Mouse (Mus musculus): ENCODE measurements around the gene Spast. TPM values are rescaled to one million over a fixed set of nuclear protein-coding genes. Genes with fewer than 3 reads are reported as not detected.

Gene Spast
- 9.5 TPM for polyA plus RNA-seq (2012; fragmentation: generic; extraction: Trizol)
- long read RNA-seq, experiment 1, full-length matches to known transcripts: 5 of 13 reads
- long read RNA-seq, experiment 1, partial matches to known transcripts: 5 of 13 reads
- long read RNA-seq, experiment 1, other reads (novel, unspliced or antisense): 3 of 13 reads
- long read RNA-seq, experiment 2, full-length matches to known transcripts: 54 of 76 reads
- long read RNA-seq, experiment 2, partial matches to known transcripts: 2 of 76 reads
- long read RNA-seq, experiment 2, other reads (novel, unspliced or antisense): 20 of 76 reads

DNA sequence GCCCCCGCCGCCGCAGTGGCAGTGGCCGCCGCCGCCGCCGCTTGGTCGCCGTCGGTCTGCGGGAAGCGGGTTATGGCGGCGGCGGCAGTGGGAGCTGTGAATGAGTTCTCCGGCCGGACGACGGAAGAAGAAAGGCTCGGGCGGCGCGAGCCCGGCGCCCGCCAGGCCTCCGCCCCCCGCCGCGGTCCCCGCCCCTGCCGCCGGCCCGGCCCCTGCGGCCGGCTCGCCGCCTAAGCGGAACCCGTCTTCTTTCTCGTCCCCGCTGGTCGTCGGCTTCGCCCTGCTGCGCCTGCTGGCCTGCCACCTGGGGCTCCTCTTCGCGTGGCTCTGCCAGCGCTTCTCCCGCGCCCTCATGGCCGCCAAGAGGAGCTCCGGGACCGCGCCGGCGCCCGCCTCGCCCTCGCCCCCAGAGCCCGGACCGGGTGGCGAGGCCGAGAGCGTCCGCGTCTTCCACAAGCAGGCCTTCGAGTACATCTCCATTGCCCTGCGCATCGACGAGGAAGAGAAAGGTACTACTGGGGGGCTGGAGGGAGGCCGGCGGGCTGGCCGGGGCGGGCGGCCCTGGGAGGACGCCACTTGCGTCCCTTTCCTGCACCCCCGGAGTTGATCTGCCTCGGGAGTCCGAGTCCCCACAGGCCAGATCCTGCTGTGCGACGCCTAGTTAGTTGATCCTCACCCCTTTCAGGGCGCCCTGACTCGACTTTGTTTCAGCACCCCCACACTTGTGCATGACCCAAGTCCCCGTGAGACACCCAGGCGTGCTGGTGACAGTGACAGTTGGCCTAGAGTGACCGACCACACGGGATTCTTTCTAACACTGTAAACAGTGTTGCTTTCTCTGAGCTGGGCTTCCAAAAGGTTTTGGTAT is at the start of gene Spast:
TSS of gene Spast (plus strand) at position 51 of the 868 bp plus-strand sequence.
- H3K79me2 ChIP-seq (ENCODE audit: control insufficient read depth, insufficient read depth): peaks cover 51% of the 10 kb centered on the region
- peak within 1 kb of the TSS; percentile 84 for H3K4me3 ChIP-seq (ENCODE audit: insufficient read depth, poor library complexity, severe bottlenecking)
- peaks cover 4% of the 10 kb centered on the region for H3K36me3 ChIP-seq (ENCODE audit: control insufficient read depth, insufficient read depth)
- H3K79me3 ChIP-seq (ENCODE audit: low read depth): peaks cover 29% of the 10 kb centered on the region
- H3ac ChIP-seq (ENCODE audit: control insufficient read depth, insufficient read length, low read depth): peak within 1 kb of the TSS; percentile 96
- H3K27me3 ChIP-seq (ENCODE audit: control insufficient read depth, insufficient read depth, insufficient read length): no peaks in the 10 kb centered on the region
- no peak for TF ChIP-seq MYOG (IDR thresholded peaks at IDR 0.05; ENCODE audit: control insufficient read depth, extremely low read depth, insufficient read length)

- Histone ChIP-seq H3K27me3 (ENCODE audit: control insufficient read depth, insufficient read depth, insufficient read length) (no peaks in the 10 kb centered on the region), H3K36me3 (ENCODE audit: control insufficient read depth, insufficient read depth) (peaks cover 15% of the 10 kb centered on the region), H3K4me3 (ENCODE audit: insufficient read depth, poor library complexity, severe bottlenecking) (no peak overlapping the region), H3K79me2 (ENCODE audit: control insufficient read depth, insufficient read depth) (peaks cover 94% of the 10 kb centered on the region), H3K79me3 (ENCODE audit: low read depth) (peaks cover 86% of the 10 kb centered on the region), H3ac (ENCODE audit: control insufficient read depth, insufficient read length, low read depth) (no peak overlapping the region)
- no peak for TF ChIP-seq CTCF (IDR thresholded peaks at IDR 0.05; ENCODE audit: control insufficient read depth, insufficient read depth, insufficient read length)
These were observed 48.6 kb upstream of the Spast start for GRCm38 (mm10) chr17:74290198-74290597.

GRCm38 (mm10) chr17:74290869-74291268 is 47.9 kb upstream of the Spast start:
- H3K27me3 ChIP-seq (ENCODE audit: control insufficient read depth, insufficient read depth, insufficient read length): no peaks in the 10 kb centered on the region
- no peak overlapping the region for H3ac ChIP-seq (ENCODE audit: control insufficient read depth, insufficient read length, low read depth)
- H3K79me2 ChIP-seq (ENCODE audit: control insufficient read depth, insufficient read depth): peaks cover 87% of the 10 kb centered on the region
- H3K4me3 ChIP-seq (ENCODE audit: insufficient read depth, poor library complexity, severe bottlenecking): no peak overlapping the region
- H3K36me3 ChIP-seq (ENCODE audit: control insufficient read depth, insufficient read depth): peaks cover 15% of the 10 kb centered on the region
- peaks cover 79% of the 10 kb centered on the region for H3K79me3 ChIP-seq (ENCODE audit: low read depth)
- no peak for TF ChIP-seq MAX (IDR thresholded peaks at IDR 0.05)

DNA sequence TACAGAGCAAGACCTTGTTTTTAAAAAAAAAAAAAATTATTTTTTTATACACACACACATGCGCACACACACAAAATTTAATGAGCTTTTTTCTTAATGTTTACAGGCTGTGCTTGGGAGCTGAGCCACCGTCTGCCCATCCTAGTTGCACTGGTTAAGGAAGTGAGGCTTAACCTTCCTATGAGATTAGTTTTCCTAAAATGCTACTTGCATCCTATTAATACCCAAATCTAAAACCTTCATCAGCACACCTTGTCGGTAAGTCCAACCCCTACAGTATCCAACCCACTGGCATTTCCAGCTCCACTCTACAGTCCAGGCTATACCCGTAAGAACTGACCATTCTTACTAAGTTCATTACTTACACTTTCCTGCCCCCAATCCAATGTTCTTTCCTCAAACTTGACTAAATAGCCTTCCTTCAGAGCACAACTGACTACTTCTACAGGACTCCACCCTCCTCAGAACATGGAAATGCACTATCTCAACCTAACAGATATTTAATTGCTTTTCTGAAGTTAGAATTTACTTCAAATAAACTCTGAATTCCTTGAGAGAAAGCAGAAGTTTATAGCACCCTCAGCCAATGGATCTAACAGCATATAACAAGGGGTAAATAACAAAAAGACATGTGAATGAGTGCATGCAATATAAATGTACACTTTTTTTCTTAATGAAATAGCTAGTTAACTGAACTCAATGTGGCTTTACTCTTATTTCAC is 47.0 kb upstream of the Spast start:
- H3K79me2 ChIP-seq (ENCODE audit: control insufficient read depth, insufficient read depth): peaks cover 78% of the 10 kb centered on the region
- no peak overlapping the region for H3K4me3 ChIP-seq (ENCODE audit: insufficient read depth, poor library complexity, severe bottlenecking)
- H3K27me3 ChIP-seq (ENCODE audit: control insufficient read depth, insufficient read depth, insufficient read length): no peaks in the 10 kb centered on the region
- peaks cover 15% of the 10 kb centered on the region for H3K36me3 ChIP-seq (ENCODE audit: control insufficient read depth, insufficient read depth)
- peaks cover 70% of the 10 kb centered on the region for H3K79me3 ChIP-seq (ENCODE audit: low read depth)
- no peak for TF ChIP-seq USF1 (IDR thresholded peaks at IDR 0.05; ENCODE audit: low read depth)
- no peak for TF ChIP-seq MAX (IDR thresholded peaks at IDR 0.05)
- no peak for TF ChIP-seq FOSL1 (IDR thresholded peaks at IDR 0.05; ENCODE audit: insufficient read depth, low read length, poor library complexity, severe bottlenecking)
- no peak for TF ChIP-seq CTCF (IDR thresholded peaks at IDR 0.05; ENCODE audit: control insufficient read depth, insufficient read depth, insufficient read length)
- no peak for TF ChIP-seq MYOD1 (IDR thresholded peaks at IDR 0.05; ENCODE audit: control insufficient read depth, insufficient read length, low read depth)
- no peak for TF ChIP-seq CEBPB (IDR thresholded peaks at IDR 0.05; ENCODE audit: low read depth)
- no peak for TF ChIP-seq MYOG (IDR thresholded peaks at IDR 0.05; ENCODE audit: control insufficient read depth, extremely low read depth, insufficient read length)
- H3ac ChIP-seq (ENCODE audit: control insufficient read depth, insufficient read length, low read depth): no peak overlapping the region

DNA sequence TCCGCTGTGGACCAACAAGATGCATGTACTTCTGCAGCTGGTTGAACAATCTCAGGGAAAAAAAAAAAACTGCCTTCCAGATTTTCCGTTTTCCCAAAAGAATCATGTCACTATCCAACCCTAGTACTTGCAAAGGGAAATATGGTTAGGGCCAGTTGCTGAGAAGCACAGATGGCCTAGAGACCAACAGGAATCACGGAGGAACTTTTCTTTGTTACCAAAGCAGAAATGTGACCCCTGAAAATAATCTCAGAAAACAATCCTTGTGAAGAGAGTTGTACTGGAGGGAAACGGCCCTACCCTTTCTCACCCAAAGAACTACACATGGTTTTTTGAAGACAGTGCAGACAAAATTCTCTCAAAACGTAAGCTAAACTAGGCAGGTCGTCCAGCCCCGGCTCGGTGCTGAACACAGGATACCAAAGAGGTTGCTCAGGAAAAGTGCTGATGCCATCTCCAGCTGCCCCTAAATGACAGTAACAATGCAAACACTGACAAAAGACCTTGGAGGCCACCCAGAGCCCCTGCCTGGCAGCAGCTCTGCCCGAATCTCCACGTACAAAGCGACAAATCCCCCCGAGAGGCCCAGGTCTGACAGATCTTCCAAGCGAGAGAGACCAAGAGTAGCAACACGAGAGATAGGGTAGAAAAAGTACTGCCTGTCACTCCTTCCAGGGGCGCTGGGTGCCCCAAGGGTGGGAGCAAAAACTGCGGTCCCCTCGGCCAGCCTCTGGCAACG is 44.9 kb upstream of the Spast start:
- peaks cover 15% of the 10 kb centered on the region for H3K36me3 ChIP-seq (ENCODE audit: control insufficient read depth, insufficient read depth)
- H3K4me3 ChIP-seq (ENCODE audit: insufficient read depth, poor library complexity, severe bottlenecking): peak overlapping the region; percentile 90
- H3K79me2 ChIP-seq (ENCODE audit: control insufficient read depth, insufficient read depth): peaks cover 57% of the 10 kb centered on the region
- peaks cover 52% of the 10 kb centered on the region for H3K79me3 ChIP-seq (ENCODE audit: low read depth)
- no peaks in the 10 kb centered on the region for H3K27me3 ChIP-seq (ENCODE audit: control insufficient read depth, insufficient read depth, insufficient read length)
- TF ChIP-seq MAX (IDR thresholded peaks at IDR 0.05): no peak
- TF ChIP-seq CEBPB (IDR thresholded peaks at IDR 0.05; ENCODE audit: low read depth): no peak
- TF ChIP-seq FOSL1 (IDR thresholded peaks at IDR 0.05; ENCODE audit: insufficient read depth, low read length, poor library complexity, severe bottlenecking): no peak
- no peak for TF ChIP-seq USF1 (IDR thresholded peaks at IDR 0.05; ENCODE audit: low read depth)
- H3ac ChIP-seq (ENCODE audit: control insufficient read depth, insufficient read length, low read depth): peak overlapping the region; percentile 76
